Mouse (Mus musculus) thymus, postnatal 4 days (tissue): Measurements from ENCODE around the gene Zbtb25.

Source experiments
- DNase-seq: peaks from one replicate; pipeline ENCODE4 v3.0.0; 2021

Gene Zbtb25

DNA sequence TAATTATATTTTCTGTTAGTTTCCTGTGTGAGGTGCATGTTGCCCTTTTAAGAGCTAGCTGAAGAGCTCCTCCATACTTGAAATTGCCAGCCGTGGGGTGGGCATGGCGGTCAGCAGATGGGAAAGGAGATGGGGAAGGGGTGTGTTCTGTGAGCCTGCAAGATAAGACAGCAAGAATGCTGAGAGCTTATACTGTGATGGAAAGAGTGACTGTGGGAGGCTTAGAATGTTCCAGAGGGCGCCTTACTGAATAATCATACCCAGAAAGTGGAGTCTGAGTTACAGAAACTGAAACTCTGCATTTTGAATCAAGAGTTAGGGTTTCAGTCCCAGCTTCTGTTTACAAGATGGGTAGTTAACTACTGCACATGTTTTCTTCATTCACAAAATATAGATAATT, 6.1 kb upstream of the Zbtb25 start:
- no peak for DNase-seq

- no peak for DNase-seq
Measured at GRCm38 (mm10) chr12:76374911-76375310, 5.5 kb upstream of the Zbtb25 start.

DNA sequence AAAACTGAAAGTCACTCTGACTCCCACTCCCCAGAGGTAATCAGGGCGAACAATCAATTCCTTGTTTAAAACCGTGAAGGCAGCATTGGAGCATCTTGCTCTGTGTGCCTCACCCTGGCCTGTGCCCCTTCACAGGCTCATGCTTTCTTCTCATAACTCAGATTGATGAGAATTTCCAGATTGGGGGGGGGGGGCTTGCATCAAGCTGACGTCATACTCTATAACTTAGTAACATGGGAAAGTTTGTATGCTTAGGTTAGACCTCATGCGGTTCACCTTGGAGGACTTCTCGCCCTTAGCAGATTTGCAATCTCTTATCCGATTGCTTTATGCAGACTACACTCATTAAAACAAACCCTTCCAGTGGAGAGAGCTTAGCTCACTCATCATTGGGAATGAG, 4.6 kb upstream of the Zbtb25 start:
- DNase-seq: no peak

GRCm38 (mm10) chr12:76372881-76373818, 3.7 kb upstream of the Zbtb25 start:
- peak; percentile 75 for DNase-seq

- no peak for DNase-seq
Measured at GRCm38 (mm10) chr12:76372046-76372445, 2.6 kb upstream of the Zbtb25 start.

- peak; percentile 86 for DNase-seq
Measured at GRCm38 (mm10) chr12:76370831-76371571, 1.6 kb upstream of the Zbtb25 start.

GRCm38 (mm10) chr12:76369978-76370830, 802 bp upstream of the Zbtb25 start, which contains the start of gene Zbtb1:
Gene Zbtb1 (plus strand): TSS chr12:76370266.
- DNase-seq: peak; percentile 86

- DNase-seq: no peak
Measured at GRCm38 (mm10) chr12:76368790-76369205, 604 bp downstream of the Zbtb25 start.

DNA sequence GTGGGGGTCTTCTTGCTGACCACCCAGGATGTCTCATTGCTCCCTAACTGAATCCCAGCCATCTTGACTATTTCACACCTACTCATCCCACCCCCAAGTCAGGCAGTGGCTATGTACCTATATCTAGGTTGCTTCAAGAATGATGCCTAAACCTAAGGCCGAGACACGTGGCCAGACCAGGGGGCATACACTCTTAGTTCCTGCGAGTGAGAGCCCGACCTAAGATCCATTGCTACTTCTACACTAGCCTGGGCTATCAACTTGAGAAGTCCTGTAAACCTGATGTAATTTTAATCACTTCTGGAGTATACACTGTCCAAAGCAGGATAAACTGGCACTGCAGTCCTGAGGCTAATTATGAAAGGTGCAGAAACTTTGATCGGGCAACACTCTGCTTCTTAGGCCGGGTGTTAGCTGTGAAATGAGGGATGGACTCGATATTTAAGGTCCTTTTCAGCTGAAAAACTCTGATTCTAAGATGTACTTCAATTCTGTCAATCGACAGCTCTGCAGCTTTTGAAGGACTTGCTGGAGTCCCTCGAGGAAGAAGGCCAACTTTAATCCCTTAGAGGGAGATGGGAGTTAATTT, 1.1 kb downstream of the Zbtb25 start:
- DNase-seq: peak; percentile 44

DNA sequence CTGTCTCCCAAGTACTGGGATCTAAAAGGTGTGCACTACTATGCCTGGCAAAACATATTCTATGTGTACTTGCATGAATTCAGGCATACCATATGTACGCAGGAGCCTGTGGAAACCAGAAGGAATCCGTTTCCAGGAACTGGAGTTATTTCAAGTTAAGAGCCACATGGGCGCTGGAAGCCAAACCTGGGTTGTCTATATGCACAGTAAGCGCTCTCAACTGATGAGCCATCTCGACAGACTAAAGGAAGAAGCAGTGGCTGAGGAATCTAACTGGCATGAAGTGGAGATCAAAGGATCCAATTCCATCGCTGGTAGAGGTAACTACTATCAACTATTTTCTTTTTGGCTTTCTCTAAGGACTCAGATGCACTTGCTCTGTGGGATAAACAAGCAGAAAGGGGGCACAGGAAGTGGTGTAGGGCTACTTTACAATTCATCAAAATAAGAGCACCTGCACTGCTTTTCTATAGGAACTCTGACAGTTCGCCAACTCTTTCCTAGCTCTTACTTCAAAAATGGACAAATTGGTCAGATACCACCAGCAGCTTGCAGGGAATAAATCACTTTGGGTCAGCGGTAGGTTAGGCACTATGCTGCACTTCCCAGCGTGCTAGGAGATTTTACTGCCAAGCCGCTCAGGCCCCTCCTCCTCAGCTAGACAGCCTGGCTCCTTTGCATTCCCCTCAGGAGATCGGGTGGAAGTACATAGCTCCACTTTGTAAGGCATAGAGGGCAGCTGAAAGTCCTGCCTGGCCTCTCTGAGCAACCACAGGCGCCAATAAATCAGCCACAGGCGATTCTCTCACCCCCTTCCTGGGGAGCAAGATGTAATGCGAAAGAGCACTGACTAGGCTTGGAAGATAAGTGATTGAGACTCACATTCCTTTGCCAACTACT, 2.1 kb downstream of the Zbtb25 start:
- DNase-seq: peak; percentile 58

DNA sequence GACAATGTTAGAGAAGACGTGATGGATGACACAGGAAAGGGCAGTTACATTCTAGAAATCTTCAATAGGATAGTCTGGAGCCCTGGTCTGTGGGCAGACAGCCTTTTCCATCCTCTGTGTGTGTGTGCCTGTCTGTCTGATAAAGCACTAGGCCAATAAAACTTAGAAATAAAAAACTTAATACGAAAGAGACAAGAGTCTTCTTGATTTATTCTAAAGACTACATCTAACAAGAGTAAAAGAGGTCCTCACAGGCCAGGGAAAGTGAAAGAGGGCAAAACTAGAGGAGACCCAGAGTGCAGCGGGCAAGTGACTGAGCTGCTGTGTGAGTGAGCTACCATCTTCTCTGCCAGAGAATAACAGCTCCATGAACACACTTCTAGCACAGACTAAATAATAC, 3.1 kb downstream of the Zbtb25 start:
- DNase-seq: no peak

DNA sequence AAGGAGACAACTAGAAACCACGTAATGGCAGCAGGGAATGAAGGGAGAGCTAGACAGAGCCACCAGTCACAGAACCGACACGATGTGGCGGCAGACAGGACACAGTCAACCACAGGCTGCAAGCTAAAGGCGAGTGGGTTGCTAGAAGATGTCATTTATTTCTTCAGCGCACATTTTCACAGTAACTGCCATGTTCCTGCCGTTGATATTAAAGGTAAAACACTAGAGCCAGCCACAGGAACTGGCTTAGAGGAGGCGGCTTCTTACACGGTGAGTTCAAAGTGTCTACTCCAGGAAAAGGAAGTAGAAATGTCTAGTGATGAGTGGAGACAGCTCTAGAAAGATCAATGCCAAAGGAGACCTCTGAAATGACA, 7.1 kb downstream of the Zbtb25 start:
- peak; percentile 43 for DNase-seq

GRCm38 (mm10) chr12:76361405-76362302, 7.7 kb downstream of the Zbtb25 start:
- DNase-seq: peak; percentile 34

DNA sequence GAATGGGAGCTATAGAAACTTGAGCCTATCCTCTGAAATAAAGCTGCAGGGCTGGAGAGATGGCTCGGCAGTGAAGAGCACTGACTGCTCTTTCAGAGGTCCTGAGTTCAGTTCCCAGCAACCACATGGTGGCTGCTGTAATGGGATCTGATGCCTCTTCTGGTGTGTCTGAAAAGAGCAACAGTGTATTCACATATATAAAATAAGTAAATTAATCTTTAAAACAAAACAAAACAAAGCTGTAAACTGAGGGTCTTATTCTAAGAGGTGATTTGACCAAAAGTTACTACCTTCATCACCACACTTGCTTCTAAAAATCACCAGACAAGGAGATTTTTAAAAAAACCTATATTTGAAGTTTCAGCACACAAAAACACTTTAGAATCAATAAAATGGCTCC, 8.5 kb downstream of the Zbtb25 start:
- no peak for DNase-seq

DNA sequence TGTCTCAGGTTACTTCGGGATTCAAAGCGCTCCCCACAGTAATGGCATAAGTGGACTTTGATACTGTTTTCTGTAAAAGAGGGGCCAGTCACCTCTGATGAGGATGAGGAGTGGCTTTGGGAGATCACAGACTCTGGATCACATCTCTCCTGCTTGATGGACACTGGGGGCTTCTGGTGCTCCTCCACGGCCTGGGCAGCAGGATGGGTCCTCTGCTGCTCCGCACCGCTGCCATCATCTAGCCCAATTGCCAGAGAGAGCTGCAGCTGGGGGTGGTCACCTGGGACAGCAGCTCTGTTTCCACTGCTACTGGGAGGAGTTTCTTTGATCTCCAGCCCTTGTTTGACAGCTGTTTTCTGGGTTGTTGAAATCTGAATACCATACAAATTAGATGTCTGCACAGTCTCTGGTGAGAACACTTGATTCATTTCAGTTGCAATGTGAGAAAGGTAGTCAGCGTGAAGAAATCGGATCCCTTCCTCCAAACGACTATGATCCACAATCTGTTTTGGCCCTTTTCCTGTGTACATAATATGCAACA, 19.7 kb downstream of the Zbtb25 start:
- DNase-seq: no peak

DNA sequence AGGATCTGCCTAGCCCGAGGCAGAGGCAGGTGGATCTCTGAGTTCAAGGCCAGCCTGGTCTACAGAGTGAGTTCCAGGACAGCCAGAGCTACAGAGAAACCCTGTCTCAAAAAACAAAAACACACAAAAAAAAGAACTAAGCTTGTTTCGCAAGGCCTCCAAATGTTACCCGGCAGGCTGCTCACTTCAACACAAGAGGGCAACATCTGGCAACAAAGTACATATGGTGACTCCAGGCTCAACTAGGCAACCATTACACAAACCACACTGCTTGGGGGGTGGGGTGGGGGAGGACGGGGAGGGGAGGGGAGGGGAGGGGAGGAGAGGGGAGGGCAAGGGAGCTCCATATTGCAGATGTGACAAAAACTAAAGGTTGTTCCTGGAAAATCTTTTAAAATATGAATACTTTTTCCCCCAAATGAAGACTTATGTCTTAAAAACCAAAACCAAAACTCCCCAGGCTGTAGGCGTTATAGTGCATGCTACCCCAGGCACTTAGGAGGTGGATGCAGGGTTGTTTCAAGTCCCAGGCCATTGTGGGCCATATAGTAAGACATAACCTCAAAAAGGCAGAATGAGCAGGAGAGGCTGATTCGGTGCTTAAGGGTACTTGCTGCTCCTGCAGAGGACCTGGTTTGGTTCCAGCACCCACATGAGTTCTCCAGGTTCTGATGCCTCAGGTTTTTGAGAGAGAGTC, 23.5 kb downstream of the Zbtb25 start:
- DNase-seq: peak; percentile 58

DNA sequence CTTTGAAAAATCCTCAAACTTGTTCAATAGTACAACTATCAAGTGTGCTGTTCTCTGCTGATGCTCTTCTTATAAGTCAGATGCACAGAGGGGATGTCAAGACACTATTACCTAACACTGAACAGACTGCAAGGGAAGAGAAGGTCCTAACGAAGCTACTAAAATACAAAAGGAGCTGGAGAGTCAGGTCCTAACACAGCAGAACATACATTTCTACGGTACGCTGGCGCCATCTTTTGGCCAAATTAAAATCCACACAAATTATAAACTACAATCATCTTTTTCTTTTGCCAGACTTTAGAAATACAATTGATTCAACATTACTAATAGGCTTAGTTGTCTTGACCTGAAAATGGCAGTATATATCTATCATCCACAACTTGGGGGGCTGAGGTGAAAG, 28.3 kb downstream of the Zbtb25 start:
- peak; percentile 68 for DNase-seq

- no peak for DNase-seq
Measured at GRCm38 (mm10) chr12:76336111-76336965, 33.1 kb downstream of the Zbtb25 start.
